Mouse (Mus musculus) embryonic facial prominence, embryonic 11.5 days (tissue): ENCODE data around the gene Eif4g1. TPM values are rescaled to one million over a fixed set of nuclear protein-coding genes. Genes with fewer than 3 reads are reported as not detected.

ENCODE experiments used
- ATAC-seq: fragments of 200-750 bp; cut with Nextera tagmentation; replicated peaks from 2 replicates; pipeline ENCODE4 v1.8.0; 2017; ENCODE audit warnings: low read depth; ENCODE audit not compliant: insufficient number of reproducible peaks, low FRiP score, low TSS enrichment
- DNase-seq: peaks from one replicate; pipeline ENCODE4 v3.0.0-alpha.2; 2015; ENCODE audit warnings: low spot score
- H3K27ac ChIP-seq: fragments of 300-500 bp; sonication (generic); replicated peaks from 2 replicates; pipeline ENCODE4 v1.5.1; 2014; ENCODE audit warnings: mild to moderate bottlenecking, low read depth, low read length, control low read depth
- H3K27me3 ChIP-seq: fragments of 300-500 bp; sonication (generic); 2 replicates; pipeline ENCODE4 v1.6.1; 2014; ENCODE audit warnings: mild to moderate bottlenecking, low read length, moderate library complexity, mixed read lengths; ENCODE audit not compliant: control insufficient read depth, insufficient read depth
- H3K36me3 ChIP-seq: fragments of 300-500 bp; sonication (generic); replicated peaks from 2 replicates; pipeline ENCODE4 v1.6.1; 2014; ENCODE audit warnings: low read depth, mild to moderate bottlenecking, low read length, moderate library complexity, mixed read lengths; ENCODE audit not compliant: control insufficient read depth, insufficient read depth
- H3K4me1 ChIP-seq: fragments of 300-500 bp; sonication (generic); 2 replicates; pipeline ENCODE4 v1.6.1; 2014; ENCODE audit warnings: low read length, mixed read lengths; ENCODE audit not compliant: control insufficient read depth, insufficient read depth
- H3K4me2 ChIP-seq: fragments of 300-500 bp; sonication (generic); 2 replicates; pipeline ENCODE4 v1.6.1; 2014; ENCODE audit warnings: low read depth, mild to moderate bottlenecking, control low read depth, low read length, moderate library complexity
- H3K4me3 ChIP-seq: fragments of 300-500 bp; sonication (generic); 2 replicates; pipeline ENCODE4 v1.5.1; 2014; ENCODE audit warnings: low read depth, low read length, control low read depth
- H3K9ac ChIP-seq: fragments of 300-500 bp; sonication (generic); replicated peaks from 2 replicates; pipeline ENCODE4 v1.6.1; 2014; ENCODE audit warnings: mild to moderate bottlenecking, control low read depth, low read length
- H3K9me3 ChIP-seq: fragments of 300-500 bp; sonication (generic); replicated peaks from 2 replicates; pipeline ENCODE4 v1.6.1; 2016; ENCODE audit warnings: mild to moderate bottlenecking, low read length, inconsistent platforms, mixed read lengths; ENCODE audit not compliant: control insufficient read depth
- WGBS: fragments of 180-500 bp; shearing (Covaris S2); extraction: QIAGEN DNeasy Blood & Tissue Kit; methylation state at CpG from one replicate; pipeline ENCODE4 v1.1.7; 2014; 5-methylcytosine and 5-hydroxymethylcytosine counted together
- polyA plus RNA-seq: library from polyadenylated mRNA; unstranded; fragments of >200 nt; fragmentation: Nextera tagmentation; extraction: Ambion mirVana; gene quantifications from 2 replicates; pipeline ENCODE4 v1.2.1, GENCODE M21; 2014

The Eif4g1 gene
- polyA plus RNA-seq, 1 experiment from 2014 or later: 156 TPM

DNA sequence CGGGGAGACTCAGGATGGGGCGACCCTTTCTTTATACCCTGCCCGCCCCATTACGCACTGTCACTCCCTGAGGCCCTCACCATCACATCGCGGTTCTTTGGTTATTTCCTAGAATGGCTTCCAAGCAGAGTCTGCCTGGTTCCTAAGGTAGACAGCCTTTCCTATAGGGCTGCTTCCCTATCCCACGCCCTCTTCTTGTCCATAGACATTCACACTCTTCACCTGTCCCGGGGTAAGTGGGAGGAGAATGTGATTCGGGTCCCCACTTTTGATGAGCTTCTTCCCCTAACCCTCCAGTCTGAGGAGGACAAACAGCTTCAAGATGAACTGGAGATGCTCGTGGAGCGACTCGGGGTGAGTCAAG is 16.2 kb upstream of the Eif4g1 start:
- Histone ChIP-seq H3K4me3 (peak overlapping the region; percentile 94), H3K4me1 (no peaks in the 10 kb centered on the region; the same call in 1 of the 2 replicates), H3K36me3 (peaks cover 2% of the 10 kb centered on the region), H3K27me3 (no peaks in the 10 kb centered on the region), H3K9me3 (no peaks in the 10 kb centered on the region), H3K4me2 (peak overlapping the region; percentile 76), H3K27ac (no peak overlapping the region), H3K9ac (peak overlapping the region; percentile 84)
- DNase-seq: no peak
- no peak; the same call in 1 of the 2 replicates for ATAC-seq
- 12% methylated on average over 12 of the region's 12 CpGs for WGBS

DNA sequence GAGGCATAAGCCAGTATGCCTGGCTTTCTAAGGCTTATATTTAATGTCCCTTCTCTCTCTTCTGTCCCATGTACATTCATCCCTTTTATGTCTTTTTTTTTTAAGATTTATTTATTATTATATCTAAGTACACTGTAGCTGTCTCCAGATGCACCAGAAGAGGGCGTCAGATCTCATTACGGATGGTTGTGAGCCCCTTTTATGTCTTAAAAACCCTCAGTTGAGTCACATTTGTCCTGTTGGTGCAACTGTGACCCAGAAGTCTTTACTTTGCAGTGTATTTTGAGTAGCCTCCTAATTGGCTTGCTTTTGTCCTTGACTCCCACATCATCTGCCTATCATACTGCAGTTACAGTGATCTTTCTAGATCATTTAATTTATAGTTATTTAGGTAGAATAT is 14.8 kb upstream of the Eif4g1 start:
- peaks cover 2% of the 10 kb centered on the region for H3K36me3 ChIP-seq
- 59% methylated on average over 2 of the region's 2 CpGs for WGBS
- H3K4me3 ChIP-seq: no peak overlapping the region

GRCm38 (mm10) chr16:20657661-20658060 is 10.5 kb upstream of the Eif4g1 start:
- Histone ChIP-seq H3K9ac (no peak overlapping the region), H3K4me1 (no peaks in the 10 kb centered on the region; the same call in 1 of the 2 replicates), H3K27me3 (no peaks in the 10 kb centered on the region), H3K9me3 (no peaks in the 10 kb centered on the region), H3K4me2 (no peak overlapping the region), H3K36me3 (peaks cover 11% of the 10 kb centered on the region), H3K4me3 (no peak overlapping the region), H3K27ac (no peak overlapping the region)
- no peak for ATAC-seq
- 94% methylated on average over 4 of the region's 4 CpGs for WGBS
- DNase-seq: no peak

More for the DNA sequence above, 14.8 kb upstream of the Eif4g1 start:
- DNase-seq (no peak), ATAC-seq (no peak)
- no peaks in the 10 kb centered on the region; the same call in 1 of the 2 replicates for H3K4me1 ChIP-seq
- no peaks in the 10 kb centered on the region for H3K9me3 ChIP-seq
- H3K9ac ChIP-seq: no peak overlapping the region
- no peak overlapping the region for H3K27ac ChIP-seq
- no peaks in the 10 kb centered on the region for H3K27me3 ChIP-seq
- no peak overlapping the region for H3K4me2 ChIP-seq

- peaks cover 7% of the 10 kb centered on the region for H3K4me1 ChIP-seq
- H3K27me3 ChIP-seq: no peaks in the 10 kb centered on the region
- H3K9ac ChIP-seq: no peak overlapping the region
- H3K4me2 ChIP-seq: no peak overlapping the region
- H3K4me3 ChIP-seq: no peak overlapping the region
- H3K9me3 ChIP-seq: no peaks in the 10 kb centered on the region
- no peak for ATAC-seq
- peaks cover 1% of the 10 kb centered on the region; the same call in 1 of the 2 replicates for H3K36me3 ChIP-seq
- H3K27ac ChIP-seq: no peak overlapping the region
- DNase-seq: no peak
- 75% methylated on average over 3 of the region's 3 CpGs for WGBS
Observed at GRCm38 (mm10) chr16:20670291-20670690, 2.2 kb downstream of the Eif4g1 start.

DNA sequence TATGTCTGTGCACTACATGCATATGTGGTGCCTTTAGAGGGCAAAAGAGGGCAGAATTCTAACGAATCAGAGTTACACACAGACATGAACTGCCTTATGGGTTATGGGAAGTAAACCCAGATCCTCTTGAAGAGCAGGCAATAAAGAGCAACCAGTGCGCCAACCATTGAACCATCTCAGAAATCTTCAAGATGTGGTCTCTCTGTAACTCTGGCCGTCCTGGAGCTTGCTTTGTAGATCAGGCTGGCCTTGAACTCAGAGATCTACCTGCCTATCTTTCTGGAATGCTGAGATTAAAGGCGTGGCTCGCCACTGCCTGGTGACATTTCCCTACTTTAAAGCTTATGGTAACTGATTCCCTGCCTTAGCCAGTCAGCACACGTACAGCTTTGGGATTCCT is 3.8 kb downstream of the Eif4g1 start:
- Histone ChIP-seq H3K4me3 (peak overlapping the region; percentile 80), H3K36me3 (peaks cover 9% of the 10 kb centered on the region), H3K27ac (no peak overlapping the region), H3K9ac (no peak overlapping the region; the same call in 1 of the 2 replicates), H3K27me3 (no peaks in the 10 kb centered on the region), H3K4me1 (peaks cover 7% of the 10 kb centered on the region), H3K9me3 (no peaks in the 10 kb centered on the region), H3K4me2 (peak overlapping the region; percentile 51)
- ATAC-seq (no peak), DNase-seq (no peak)
- 26% methylated on average over 6 of the region's 6 CpGs for WGBS

DNA sequence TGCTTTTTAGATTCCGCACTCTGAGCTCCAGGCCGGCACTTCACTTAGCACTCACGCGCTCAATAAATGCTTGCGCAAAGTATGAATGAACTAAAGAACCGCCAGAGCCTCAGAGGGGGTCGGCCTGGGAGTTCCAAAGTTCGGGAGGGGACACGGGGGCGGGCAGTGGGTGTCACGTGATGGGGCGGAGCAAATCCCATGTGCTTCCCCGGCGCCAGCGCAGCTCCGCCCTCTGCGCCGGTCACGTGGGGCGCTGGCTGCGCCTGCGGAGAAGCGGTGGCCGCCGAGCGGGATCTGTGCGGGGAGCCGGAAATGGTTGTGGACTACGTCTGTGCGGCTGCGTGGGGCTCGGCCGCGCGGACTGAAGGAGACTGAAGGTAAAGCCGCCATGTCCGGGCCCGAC is 4.4 kb downstream of the Eif4g1 start:
- H3K9me3 ChIP-seq: no peaks in the 10 kb centered on the region
- H3K4me1 ChIP-seq: peaks cover 7% of the 10 kb centered on the region
- H3K9ac ChIP-seq: peak overlapping the region; percentile 97
- ATAC-seq (peak; percentile 95), DNase-seq (peak; percentile 98)
- peaks cover 9% of the 10 kb centered on the region for H3K36me3 ChIP-seq
- H3K4me3 ChIP-seq: peak overlapping the region; percentile 80
- under 1% methylated on average over 38 of the region's 38 CpGs for WGBS
- H3K27ac ChIP-seq: peak overlapping the region; percentile 93
- peak overlapping the region; percentile 51 for H3K4me2 ChIP-seq
- H3K27me3 ChIP-seq: no peaks in the 10 kb centered on the region

DNA sequence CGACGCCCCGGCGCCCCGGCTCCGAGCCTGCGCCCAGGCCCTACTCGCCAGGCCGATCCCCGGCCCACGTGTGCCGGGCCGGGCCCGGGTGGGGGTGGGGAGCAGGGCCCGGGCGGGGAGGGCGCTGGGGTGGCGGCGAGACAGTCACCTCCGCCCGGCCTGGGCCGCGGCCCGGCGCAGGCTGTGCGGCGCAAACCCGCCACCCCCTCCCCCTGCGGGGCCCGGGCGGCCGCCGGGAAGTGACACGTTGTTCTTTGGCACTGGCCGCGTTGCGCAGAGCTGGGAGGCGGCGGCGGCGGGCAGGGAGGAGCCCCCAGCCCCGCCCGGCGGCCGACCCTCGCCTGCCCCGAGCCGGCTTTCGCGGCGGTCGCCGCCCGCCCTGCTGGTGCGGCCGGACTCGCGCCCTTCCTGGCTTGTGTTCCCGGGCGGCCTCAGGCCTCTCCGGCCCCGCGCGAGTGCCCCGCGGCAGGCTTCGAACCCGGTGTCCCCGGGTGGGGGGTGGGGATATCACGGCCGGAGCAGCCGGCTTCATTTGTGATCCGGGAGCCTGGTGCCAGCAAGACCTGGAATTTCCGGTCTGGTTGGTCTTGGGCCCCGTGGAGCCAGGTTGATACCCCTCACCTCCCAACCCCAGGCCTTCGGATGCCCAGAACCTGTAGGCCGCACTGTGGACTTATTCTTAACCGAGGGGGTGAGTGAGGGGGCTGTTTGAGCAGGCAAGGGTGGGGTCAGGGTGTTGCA is 5.0 kb downstream of the Eif4g1 start:
- H3K4me1 ChIP-seq: peaks cover 7% of the 10 kb centered on the region
- ATAC-seq (peak; percentile 7), DNase-seq (peak; percentile 37)
- peak overlapping the region; percentile 93 for H3K27ac ChIP-seq
- peak overlapping the region; percentile 91 for H3K4me2 ChIP-seq
- H3K4me3 ChIP-seq: peak overlapping the region; percentile 80
- H3K9ac ChIP-seq: peak overlapping the region; percentile 97
- WGBS: under 1% methylated on average over 62 of the region's 78 CpGs
- H3K36me3 ChIP-seq: peaks cover 9% of the 10 kb centered on the region
- H3K9me3 ChIP-seq: no peaks in the 10 kb centered on the region
- H3K27me3 ChIP-seq: no peaks in the 10 kb centered on the region

DNA sequence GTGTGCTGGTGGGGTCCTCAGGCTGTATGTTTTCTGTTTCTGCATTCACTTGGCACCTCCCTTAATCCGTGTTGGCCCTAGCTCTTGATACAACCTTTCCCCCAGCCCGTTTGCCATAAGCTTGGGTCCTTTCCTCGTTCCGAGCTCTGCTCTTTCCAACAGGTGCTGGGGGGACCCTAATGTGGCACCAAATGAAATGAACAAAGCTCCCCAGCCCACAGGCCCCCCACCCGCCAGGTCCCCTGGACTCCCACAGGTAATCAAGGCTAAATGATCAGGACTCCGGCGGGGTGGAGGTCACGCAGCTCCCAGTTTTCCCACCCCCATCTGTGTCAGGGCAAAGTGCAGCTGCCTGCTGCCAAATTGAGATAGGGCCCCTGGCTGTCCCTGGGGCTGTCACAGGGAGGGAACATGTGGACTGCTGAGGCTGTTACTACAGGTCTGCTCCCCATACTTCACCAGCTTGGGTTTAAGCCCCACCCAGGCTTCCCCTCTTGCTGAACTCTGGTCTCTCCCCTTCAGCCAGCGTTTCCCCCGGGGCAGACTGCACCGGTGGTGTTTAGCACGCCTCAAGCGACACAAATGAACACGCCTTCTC is 5.7 kb downstream of the Eif4g1 start:
- ATAC-seq: no peak
- Histone ChIP-seq H3K4me3 (peak overlapping the region; percentile 80), H3K4me1 (peaks cover 7% of the 10 kb centered on the region), H3K27me3 (no peaks in the 10 kb centered on the region), H3K4me2 (peak overlapping the region; percentile 91), H3K27ac (peak overlapping the region; percentile 93), H3K36me3 (peaks cover 12% of the 10 kb centered on the region), H3K9me3 (no peaks in the 10 kb centered on the region), H3K9ac (peak overlapping the region; percentile 97)
- WGBS: 8% methylated on average over 14 of the region's 14 CpGs
- DNase-seq: no peak
